Mouse (Mus musculus): ENCODE data around the gene Tchp. TPM values are rescaled to one million over a fixed set of nuclear protein-coding genes. Genes with fewer than 3 reads are reported as not detected.
A peak's percentile ranks its signal among the peaks of the same experiment; 100 is the strongest.

Gene Tchp
- polyA plus RNA-seq, 1 experiment from 2014 or later, result 19.8 TPM

GRCm38 (mm10) chr5:114766686-114767085 lies 59.1 kb downstream of the Tchp start:
- Histone ChIP-seq H3K4me1 (peaks cover 6% of the 10 kb centered on the region), H3K4me3 (no peak overlapping the region), H3K9ac (no peak overlapping the region), H3K27me3 (no peaks in the 10 kb centered on the region), H3K27ac (no peak overlapping the region), H3K4me2 (no peak overlapping the region), H3K36me3 (peaks cover 44% of the 10 kb centered on the region), H3K9me3 (no peaks in the 10 kb centered on the region)
- no peak for ATAC-seq (ENCODE audit: insufficient number of reproducible peaks, insufficient read depth, low FRiP score, low TSS enrichment, low read depth)
- 93% methylated on average over 8 of the region's 8 CpGs for WGBS

GRCm38 (mm10) chr5:114767185-114767584 lies 59.6 kb downstream of the Tchp start:
- H3K4me1 ChIP-seq, result peaks cover 11% of the 10 kb centered on the region
- no peak for ATAC-seq (ENCODE audit: insufficient number of reproducible peaks, insufficient read depth, low FRiP score, low TSS enrichment, low read depth)
- no peaks in the 10 kb centered on the region for H3K27me3 ChIP-seq
- no peak overlapping the region for H3K4me2 ChIP-seq
- H3K36me3 ChIP-seq, result peaks cover 40% of the 10 kb centered on the region
- no peak overlapping the region for H3K9ac ChIP-seq
- WGBS, result 93% methylated on average over 7 of the region's 7 CpGs
- H3K9me3 ChIP-seq, result no peaks in the 10 kb centered on the region
- H3K4me3 ChIP-seq, result no peak overlapping the region
- no peak overlapping the region for H3K27ac ChIP-seq

- 92% methylated on average over 8 of the region's 8 CpGs for WGBS
- Histone ChIP-seq H3K4me3 (no peak overlapping the region), H3K9me3 (no peaks in the 10 kb centered on the region), H3K27me3 (no peaks in the 10 kb centered on the region), H3K4me2 (no peak overlapping the region), H3K9ac (no peak overlapping the region), H3K4me1 (peaks cover 14% of the 10 kb centered on the region), H3K36me3 (peaks cover 15% of the 10 kb centered on the region), H3K27ac (no peak overlapping the region)
- ATAC-seq (ENCODE audit: insufficient number of reproducible peaks, insufficient read depth, low FRiP score, low TSS enrichment, low read depth), result no peak
These were observed 62.2 kb downstream of the Tchp start for GRCm38 (mm10) chr5:114769786-114770185.

- Histone ChIP-seq H3K27ac (no peak overlapping the region), H3K36me3 (no peaks in the 10 kb centered on the region), H3K9ac (peak overlapping the region; percentile 95; the same call in 1 of the 2 replicates), H3K4me2 (peak overlapping the region; percentile 83), H3K27me3 (no peaks in the 10 kb centered on the region), H3K4me1 (peaks cover 29% of the 10 kb centered on the region), H3K4me3 (peak overlapping the region; percentile 99), H3K9me3 (no peaks in the 10 kb centered on the region)
- 81% methylated on average over 8 of the region's 8 CpGs for WGBS
- ATAC-seq (ENCODE audit: insufficient number of reproducible peaks, insufficient read depth, low FRiP score, low TSS enrichment, low read depth), result no peak
These were observed 64.2 kb downstream of the Tchp start for GRCm38 (mm10) chr5:114771796-114772195.

Small RNA genes within 50 kb of the gene (microRNA-seq; reads per million reads assigned to microRNA genes)
- gene Mir7028, result not detected

Other genes with a start within 250 kb of the Tchp start
- 1.2 and 1.3 TPM in 2 replicates for gene Fam222a, start 139.7 kb upstream of the Tchp start, polyA plus RNA-seq (2015; fragmentation: Nextera tagmentation; extraction: Ambion mirVana)
- 10.8 and 13.9 TPM in 2 replicates for gene Trpv4, start 49.3 kb upstream of the Tchp start, polyA plus RNA-seq (2015; fragmentation: Nextera tagmentation; extraction: Ambion mirVana)
- 88.4 and 94.6 TPM in 2 replicates for gene Gltp, start 16.8 kb upstream of the Tchp start, polyA plus RNA-seq (2015; fragmentation: Nextera tagmentation; extraction: Ambion mirVana)
- 45.9 and 47.0 TPM in 2 replicates for gene Ankrd13a, start 66.9 kb downstream of the Tchp start, polyA plus RNA-seq (2015; fragmentation: Nextera tagmentation; extraction: Ambion mirVana)
- gene Git2, start 67.8 kb downstream of the Tchp start, polyA plus RNA-seq (2015; fragmentation: Nextera tagmentation; extraction: Ambion mirVana), result 49.6 and 49.8 TPM in 2 replicates
- 103 TPM in 2 replicates for gene 1500011B03Rik, start 115.7 kb downstream of the Tchp start, polyA plus RNA-seq (2015; fragmentation: Nextera tagmentation; extraction: Ambion mirVana)
- 0.45 TPM in 1 of 2 replicates, not detected in the other for gene 4930519G04Rik, start 145.9 kb downstream of the Tchp start, polyA plus RNA-seq (2015; fragmentation: Nextera tagmentation; extraction: Ambion mirVana)
- 0.51 and 0.56 TPM in 2 replicates for gene Gm9936, start 150.9 kb downstream of the Tchp start, polyA plus RNA-seq (2015; fragmentation: Nextera tagmentation; extraction: Ambion mirVana)
- 3.0 and 4.0 TPM in 2 replicates for gene Oasl2, start 189.2 kb downstream of the Tchp start, polyA plus RNA-seq (2015; fragmentation: Nextera tagmentation; extraction: Ambion mirVana)
- gene Oasl1, start 215.5 kb downstream of the Tchp start, polyA plus RNA-seq (2015; fragmentation: Nextera tagmentation; extraction: Ambion mirVana), result 0.48 and 0.56 TPM in 2 replicates
- 69.2 and 72.6 TPM in 2 replicates for gene 2210016L21Rik, start 234.4 kb downstream of the Tchp start, polyA plus RNA-seq (2015; fragmentation: Nextera tagmentation; extraction: Ambion mirVana)

Data from embryonic facial prominence, embryonic 13.5 days (tissue).